Mouse (Mus musculus): ENCODE results near the gene Ss18l1. TPM values are rescaled to one million over a fixed set of nuclear protein-coding genes. Genes with fewer than 3 reads are reported as not detected.

Gene Ss18l1
- total and polyA plus RNA-seq, 2 experiments from 2014 or later, result 47.0 to 104 TPM

GRCm38 (mm10) chr2:180118661-180119438, 76.5 kb downstream of the Ss18l1 start, which contains the start of gene Osbpl2:
Osbpl2 (plus strand) TSS chr2:180119306.
- Histone ChIP-seq H3K9me3 (ENCODE audit: low read length) (no peaks in the 10 kb centered on the region), H3K27ac (ENCODE audit: low read depth, low read length) (peak within 1 kb of the TSS; percentile 76), H3K27me3 (ENCODE audit: insufficient read depth, low read length) (no peaks in the 10 kb centered on the region), H3K4me1 (ENCODE audit: insufficient read depth) (peaks cover 25% of the 10 kb centered on the region), H3K4me3 (ENCODE audit: low read depth, low read length) (peak within 1 kb of the TSS; percentile 84), H3K9ac (peak within 1 kb of the TSS; percentile 84), H3K36me3 (ENCODE audit: insufficient read depth) (0 out of 2 replicates have a peak, but pooled peaks cover 4% of the 10 kb centered on the region), H3K4me2 (ENCODE audit: low read depth) (peak within 1 kb of the TSS; percentile 85)
- peak; percentile 97 for ATAC-seq
- DNase-seq, result peak; percentile 98
- under 1% methylated on average over 55 of the region's 55 CpGs for WGBS
- TF ChIP-seq CTCF (IDR thresholded peaks at IDR 0.05; ENCODE audit: low read depth), result no peak

Other genes starting within 250 kb of the Ss18l1 start
- 11.4 and 12.5 TPM in 2 replicates for gene Taf4, start 65.9 kb upstream of the Ss18l1 start, total RNA-seq (2014; rRNA removed)
- 2.1 and 2.4 TPM in 2 replicates for gene Taf4, start 65.9 kb upstream of the Ss18l1 start, polyA plus RNA-seq (2015; fragmentation: Nextera tagmentation; extraction: Ambion mirVana)
- gene Lsm14b, start 17.5 kb upstream of the Ss18l1 start, total RNA-seq (2014; rRNA removed), result 154 and 162 TPM in 2 replicates
- 24.4 and 24.8 TPM in 2 replicates for gene Lsm14b, start 17.5 kb upstream of the Ss18l1 start, polyA plus RNA-seq (2015; fragmentation: Nextera tagmentation; extraction: Ambion mirVana)
- 301 and 392 TPM in 2 replicates for gene Psma7, start 76 bp upstream of the Ss18l1 start, total RNA-seq (2014; rRNA removed)
- gene Psma7, start 76 bp upstream of the Ss18l1 start, polyA plus RNA-seq (2015; fragmentation: Nextera tagmentation; extraction: Ambion mirVana), result 581 and 734 TPM in 2 replicates
- gene Mtg2, start 28.1 kb downstream of the Ss18l1 start, total RNA-seq (2014; rRNA removed), result 27.9 and 32.2 TPM in 2 replicates
- gene Mtg2, start 28.1 kb downstream of the Ss18l1 start, polyA plus RNA-seq (2015; fragmentation: Nextera tagmentation; extraction: Ambion mirVana), result 23.5 and 25.5 TPM in 2 replicates
- gene Hrh3, start 62.0 kb downstream of the Ss18l1 start, total RNA-seq (2014; rRNA removed), result 11.3 and 13.3 TPM in 2 replicates
- 4.6 and 6.1 TPM in 2 replicates for gene Hrh3, start 62.0 kb downstream of the Ss18l1 start, polyA plus RNA-seq (2015; fragmentation: Nextera tagmentation; extraction: Ambion mirVana)
- 63.0 and 64.2 TPM in 2 replicates for gene Osbpl2, start 76.8 kb downstream of the Ss18l1 start, total RNA-seq (2014; rRNA removed)
- 61.0 and 69.8 TPM in 2 replicates for gene Osbpl2, start 76.8 kb downstream of the Ss18l1 start, polyA plus RNA-seq (2015; fragmentation: Nextera tagmentation; extraction: Ambion mirVana)
- gene Adrm1, start 129.0 kb downstream of the Ss18l1 start, total RNA-seq (2014; rRNA removed), result 133 and 168 TPM in 2 replicates
- 219 and 222 TPM in 2 replicates for gene Adrm1, start 129.0 kb downstream of the Ss18l1 start, polyA plus RNA-seq (2015; fragmentation: Nextera tagmentation; extraction: Ambion mirVana)
- gene Lama5, start 183.3 kb downstream of the Ss18l1 start, total RNA-seq (2014; rRNA removed), result 3.5 and 8.9 TPM in 2 replicates
- 1.4 and 1.7 TPM in 2 replicates for gene Lama5, start 183.3 kb downstream of the Ss18l1 start, polyA plus RNA-seq (2015; fragmentation: Nextera tagmentation; extraction: Ambion mirVana)
- gene Rps21, start 214.9 kb downstream of the Ss18l1 start, total RNA-seq (2014; rRNA removed), result 848 and 1,386 TPM in 2 replicates
- gene Rps21, start 214.9 kb downstream of the Ss18l1 start, polyA plus RNA-seq (2015; fragmentation: Nextera tagmentation; extraction: Ambion mirVana), result 439 and 570 TPM in 2 replicates
- 46.6 and 58.8 TPM in 2 replicates for gene Cables2, start 231.0 kb downstream of the Ss18l1 start, total RNA-seq (2014; rRNA removed)
- gene Cables2, start 231.0 kb downstream of the Ss18l1 start, polyA plus RNA-seq (2015; fragmentation: Nextera tagmentation; extraction: Ambion mirVana), result 21.1 and 28.4 TPM in 2 replicates
- not detected in 2 replicates for gene Rbbp8nl, start 247.4 kb downstream of the Ss18l1 start, total RNA-seq (2014; rRNA removed)
- gene Rbbp8nl, start 247.4 kb downstream of the Ss18l1 start, polyA plus RNA-seq (2015; fragmentation: Nextera tagmentation; extraction: Ambion mirVana), result not detected in 2 replicates

Data from forebrain, postnatal 0 days (tissue).